Mouse (Mus musculus) kidney, embryonic 14.5 days (tissue): ENCODE results near the gene Ubash3a. TPM values are rescaled to one million over a fixed set of nuclear protein-coding genes. Genes with fewer than 3 reads are reported as not detected.

Experiments
- ATAC-seq: fragments of 200-750 bp; cut with Nextera tagmentation; 2 replicates; pipeline ENCODE4 v1.8.0; 2017; ENCODE audit warnings: moderate number of reproducible peaks, mild to moderate bottlenecking, moderate TSS enrichment, moderate library complexity; ENCODE audit not compliant: low FRiP score, low TSS enrichment
- H3K27ac ChIP-seq: fragments of 300-500 bp; sonication (generic); 2 replicates; pipeline ENCODE4 v1.5.1; 2014; ENCODE audit warnings: low read depth, mild to moderate bottlenecking, low read length, moderate library complexity, mixed read lengths
- H3K27me3 ChIP-seq: fragments of 300-500 bp; sonication (generic); 2 replicates; pipeline ENCODE4 v1.6.1; 2014; ENCODE audit warnings: mild to moderate bottlenecking, low read length; ENCODE audit not compliant: control insufficient read depth, insufficient read depth
- H3K36me3 ChIP-seq: fragments of 300-500 bp; sonication (generic); 2 replicates; pipeline ENCODE4 v1.6.1; 2014; ENCODE audit warnings: low read length, mixed read lengths; ENCODE audit not compliant: control insufficient read depth, insufficient read depth
- H3K4me1 ChIP-seq: fragments of 300-500 bp; sonication (generic); 2 replicates; pipeline ENCODE4 v1.6.1; 2014; ENCODE audit warnings: low read length, mixed read lengths; ENCODE audit not compliant: control insufficient read depth, insufficient read depth
- H3K4me2 ChIP-seq: fragments of 300-500 bp; sonication (generic); replicated peaks from 2 replicates; pipeline ENCODE4 v1.6.1; 2014; ENCODE audit warnings: low read depth, mild to moderate bottlenecking, low read length
- H3K4me3 ChIP-seq: fragments of 300-500 bp; sonication (generic); 2 replicates; pipeline ENCODE4 v1.5.1; 2014; ENCODE audit warnings: mild to moderate bottlenecking, low read length
- H3K9ac ChIP-seq: fragments of 300-500 bp; sonication (generic); 2 replicates; pipeline ENCODE4 v1.6.1; 2014; ENCODE audit warnings: low read depth, mild to moderate bottlenecking, low read length, moderate library complexity
- H3K9me3 ChIP-seq: fragments of 300-500 bp; sonication (generic); 2 replicates; pipeline ENCODE4 v1.6.1; 2016; ENCODE audit warnings: low read length; ENCODE audit not compliant: control insufficient read depth
- WGBS: fragments of 180-500 bp; shearing (Covaris S2); extraction: QIAGEN DNeasy Blood & Tissue Kit; methylation state at CpG from one replicate; pipeline ENCODE4 v1.1.7; 2014; 5-methylcytosine and 5-hydroxymethylcytosine counted together
- polyA plus RNA-seq: library from polyadenylated mRNA; unstranded; fragments of >200 nt; fragmentation: Nextera tagmentation; extraction: Ambion mirVana; gene quantifications from 2 replicates; pipeline ENCODE4 v1.2.1, GENCODE M21; 2014

Gene Ubash3a
- polyA plus RNA-seq, 1 experiment from 2014 or later, result 0.14 TPM

GRCm38 (mm10) chr17:31226931-31227330, 19.3 kb downstream of the Ubash3a start:
- no peaks in the 10 kb centered on the region for H3K36me3 ChIP-seq
- no peaks in the 10 kb centered on the region for H3K4me1 ChIP-seq
- H3K27me3 ChIP-seq, result no peaks in the 10 kb centered on the region
- H3K27ac ChIP-seq, result no peak overlapping the region
- WGBS, result 79% methylated on average over 7 of the region's 7 CpGs
- H3K9ac ChIP-seq, result no peak overlapping the region
- no peak overlapping the region for H3K4me2 ChIP-seq
- H3K9me3 ChIP-seq, result no peaks in the 10 kb centered on the region
- no peak for ATAC-seq
- H3K4me3 ChIP-seq, result no peak overlapping the region

GRCm38 (mm10) chr17:31231780-31232179, 24.1 kb downstream of the Ubash3a start:
- H3K4me2 ChIP-seq, result no peak overlapping the region
- no peak overlapping the region for H3K4me3 ChIP-seq
- H3K4me1 ChIP-seq, result no peaks in the 10 kb centered on the region
- H3K27me3 ChIP-seq, result no peaks in the 10 kb centered on the region
- no peaks in the 10 kb centered on the region for H3K36me3 ChIP-seq
- H3K27ac ChIP-seq, result no peak overlapping the region
- no peak for ATAC-seq
- H3K9ac ChIP-seq, result no peak overlapping the region
- no peaks in the 10 kb centered on the region for H3K9me3 ChIP-seq
- WGBS, result 73% methylated on average over 6 of the region's 6 CpGs

GRCm38 (mm10) chr17:31232251-31233010, 24.8 kb downstream of the Ubash3a start:
- no peak overlapping the region for H3K4me3 ChIP-seq
- H3K27ac ChIP-seq, result no peak overlapping the region
- no peaks in the 10 kb centered on the region for H3K27me3 ChIP-seq
- no peak overlapping the region for H3K4me2 ChIP-seq
- ATAC-seq, result no peak
- no peaks in the 10 kb centered on the region for H3K4me1 ChIP-seq
- WGBS, result 47% methylated on average over 8 of the region's 8 CpGs
- no peaks in the 10 kb centered on the region for H3K9me3 ChIP-seq
- no peak overlapping the region for H3K9ac ChIP-seq
- H3K36me3 ChIP-seq, result no peaks in the 10 kb centered on the region

- no peaks in the 10 kb centered on the region for H3K4me1 ChIP-seq
- no peak overlapping the region for H3K27ac ChIP-seq
- no peak overlapping the region for H3K9ac ChIP-seq
- no peaks in the 10 kb centered on the region for H3K36me3 ChIP-seq
- 94% methylated on average over 1 of the region's 1 CpGs for WGBS
- H3K27me3 ChIP-seq, result no peaks in the 10 kb centered on the region
- no peak overlapping the region for H3K4me2 ChIP-seq
- no peak overlapping the region for H3K4me3 ChIP-seq
- no peak for ATAC-seq
- no peaks in the 10 kb centered on the region for H3K9me3 ChIP-seq
Observed at GRCm38 (mm10) chr17:31235915-31236314, 28.2 kb downstream of the Ubash3a start.

- 79% methylated on average over 7 of the region's 7 CpGs for WGBS
- Histone ChIP-seq H3K9me3 (no peaks in the 10 kb centered on the region), H3K27me3 (no peaks in the 10 kb centered on the region), H3K4me2 (no peak overlapping the region), H3K9ac (no peak overlapping the region), H3K36me3 (no peaks in the 10 kb centered on the region), H3K27ac (no peak overlapping the region), H3K4me3 (no peak overlapping the region), H3K4me1 (no peaks in the 10 kb centered on the region)
- no peak for ATAC-seq
Observed at GRCm38 (mm10) chr17:31238234-31239020, 30.8 kb downstream of the Ubash3a start.

GRCm38 (mm10) chr17:31241156-31241555, 33.5 kb downstream of the Ubash3a start:
- no peak overlapping the region for H3K27ac ChIP-seq
- no peak for ATAC-seq
- no peak overlapping the region for H3K9ac ChIP-seq
- no peaks in the 10 kb centered on the region for H3K27me3 ChIP-seq
- no peaks in the 10 kb centered on the region for H3K4me1 ChIP-seq
- H3K36me3 ChIP-seq, result no peaks in the 10 kb centered on the region
- WGBS, result 88% methylated on average over 8 of the region's 8 CpGs
- H3K4me3 ChIP-seq, result no peak overlapping the region
- no peak overlapping the region for H3K4me2 ChIP-seq
- H3K9me3 ChIP-seq, result no peaks in the 10 kb centered on the region

GRCm38 (mm10) chr17:31242764-31243163, 35.1 kb downstream of the Ubash3a start:
- Histone ChIP-seq H3K4me2 (no peak overlapping the region), H3K27me3 (no peaks in the 10 kb centered on the region), H3K4me3 (no peak overlapping the region), H3K36me3 (no peaks in the 10 kb centered on the region), H3K4me1 (no peaks in the 10 kb centered on the region), H3K27ac (no peak overlapping the region), H3K9me3 (no peaks in the 10 kb centered on the region), H3K9ac (no peak overlapping the region)
- ATAC-seq, result no peak
- 0% methylated on average over 1 of the region's 1 CpGs for WGBS

- Histone ChIP-seq H3K36me3 (no peaks in the 10 kb centered on the region), H3K4me3 (no peak overlapping the region), H3K9me3 (no peaks in the 10 kb centered on the region), H3K4me2 (no peak overlapping the region), H3K27ac (no peak overlapping the region), H3K27me3 (no peaks in the 10 kb centered on the region), H3K4me1 (no peaks in the 10 kb centered on the region), H3K9ac (no peak overlapping the region)
- ATAC-seq, result no peak
- WGBS, result 64% methylated on average over 5 of the region's 5 CpGs
Observed at GRCm38 (mm10) chr17:31245321-31245720, 37.6 kb downstream of the Ubash3a start.

GRCm38 (mm10) chr17:31247144-31247543, 39.5 kb downstream of the Ubash3a start:
- no peaks in the 10 kb centered on the region for H3K4me1 ChIP-seq
- no peak for ATAC-seq
- no peak overlapping the region for H3K9ac ChIP-seq
- H3K4me2 ChIP-seq, result no peak overlapping the region
- H3K27me3 ChIP-seq, result no peaks in the 10 kb centered on the region
- no peaks in the 10 kb centered on the region for H3K9me3 ChIP-seq
- H3K36me3 ChIP-seq, result no peaks in the 10 kb centered on the region
- 31% methylated on average over 5 of the region's 5 CpGs for WGBS
- no peak overlapping the region for H3K4me3 ChIP-seq
- H3K27ac ChIP-seq, result no peak overlapping the region
